In genomic region chr1:164508556-164508955, GRCm38 (mm10) we compare ENCODE assay signal across 17 mouse cellular contexts.
"Had no signal": no experiment of that assay in that cellular context is flagged by ENCODE, and none has a peak within 500 bp of the region (broad histone marks: within the 10 kb centered on the region; RNA-seq: fewer than 3 reads in every experiment).

No protein-coding gene starts in this region.

- H3K4me2 ChIP-seq: liver, embryonic 13.5 days; midbrain, embryonic 12.5 days; neural tube, embryonic 13.5 days had no signal

- H3K9ac ChIP-seq: liver, embryonic 13.5 days; midbrain, embryonic 12.5 days; neural tube, embryonic 13.5 days had no signal

- ATAC-seq: midbrain, embryonic 16.5 days had no signal

- H3K27me3 ChIP-seq: liver, embryonic 13.5 days; midbrain, embryonic 12.5 days; neural tube, embryonic 13.5 days had no signal

- H3K36me3 ChIP-seq: liver, embryonic 13.5 days; midbrain, embryonic 12.5 days; neural tube, embryonic 13.5 days had no signal

- H3K27ac ChIP-seq: left cerebral cortex, adult 2 months; liver, embryonic 13.5 days; midbrain, embryonic 12.5 days; neural tube, embryonic 13.5 days had no signal

- H3K4me3 ChIP-seq: left cerebral cortex, adult 2 months; liver, embryonic 13.5 days; midbrain, embryonic 12.5 days; myocyte; neural tube, embryonic 13.5 days had no signal

- H3K9me3 ChIP-seq: liver, embryonic 13.5 days; midbrain, embryonic 12.5 days; neural tube, embryonic 13.5 days had no signal

- H3K4me1 ChIP-seq: liver, embryonic 13.5 days; neural tube, embryonic 13.5 days had no signal

- DNase-seq: kidney, adult 18-20 months; kidney, postnatal 10 days; kidney, postnatal 36 days; layer of hippocampus, postnatal 36 days; liver, embryonic 13.5 days; lung, adult 2 months; lung, postnatal 14 days; lung, postnatal 4 days; right cerebral cortex, postnatal 25 days; thymus, adult 2 months; thymus, postnatal 14 days; thymus, postnatal 4 days had no signal
